Mouse (Mus musculus) MEL-GATA-1-ER (cell line): Measurements from ENCODE around the gene Stat3.

Experiments used
- DNase-seq: peaks from one replicate; pipeline ENCODE4 v3.0.0-alpha.2; 2012; ENCODE audit warnings: low read depth; ENCODE audit errors: extremely low read depth

Gene Stat3

DNA sequence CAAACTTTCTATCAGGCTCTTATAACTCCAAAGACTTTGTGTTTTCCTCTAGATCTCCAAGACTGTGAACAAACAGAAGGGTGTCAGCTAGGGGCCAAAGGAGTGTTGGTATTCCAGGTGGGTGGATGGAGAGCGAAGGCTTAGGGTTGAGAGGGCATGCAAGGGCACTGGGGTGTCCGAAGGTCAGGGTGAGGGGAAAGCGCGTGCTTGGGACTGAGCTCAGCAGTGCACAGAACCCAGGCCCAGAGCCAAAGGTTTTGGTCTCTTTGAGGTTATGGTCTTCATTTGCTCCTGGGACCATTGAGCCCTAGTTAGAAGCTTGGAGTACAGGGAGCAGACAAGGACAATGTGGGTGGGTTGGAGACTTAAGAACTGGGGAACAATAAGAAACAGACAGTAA is 84.2 kb downstream of the Stat3 start:
- no peak for DNase-seq

- no peak for DNase-seq
Observed at GRCm38 (mm10) chr11:100854268-100854667, 85.1 kb downstream of the Stat3 start.

DNA sequence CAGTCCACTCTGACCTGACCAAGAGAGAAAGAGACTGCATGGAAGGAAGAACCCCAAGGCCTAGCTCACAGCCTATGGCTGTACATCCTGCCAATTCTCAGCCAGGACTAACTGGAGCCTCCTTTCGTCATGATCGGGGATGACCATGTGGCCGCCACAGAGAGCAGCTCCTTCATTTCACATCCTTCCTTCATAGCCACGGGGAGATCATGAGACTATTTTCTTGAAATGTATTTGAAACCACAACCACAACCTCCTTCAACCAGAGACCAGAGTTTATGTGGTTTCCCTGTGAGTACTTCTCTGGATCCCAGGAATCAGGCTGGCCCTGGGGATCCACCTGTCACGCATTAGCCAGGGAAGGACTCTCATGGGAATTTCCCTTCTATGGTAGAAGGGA is 86.3 kb downstream of the Stat3 start:
- no peak for DNase-seq

DNA sequence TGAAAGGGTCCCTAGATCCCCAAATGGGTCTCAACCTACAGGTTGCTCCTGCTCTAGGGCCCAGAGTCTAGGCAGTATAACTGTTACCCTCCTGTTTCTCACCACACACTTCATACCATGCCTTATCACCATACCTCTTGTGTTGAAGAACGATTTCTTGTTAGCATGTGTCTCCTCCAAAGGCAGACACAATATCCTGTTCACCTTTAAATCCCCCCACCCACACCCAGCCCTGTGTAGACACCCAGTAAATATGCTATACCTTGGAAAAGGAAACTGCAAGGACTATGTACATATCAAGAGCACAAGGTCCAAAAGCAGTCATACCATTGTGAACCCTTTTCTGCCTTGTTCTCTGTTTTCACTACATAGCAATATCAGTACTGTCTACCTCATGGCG is 87.3 kb downstream of the Stat3 start:
- DNase-seq = no peak

- DNase-seq = no peak
Observed at GRCm38 (mm10) chr11:100850778-100851528, 88.4 kb downstream of the Stat3 start.

GRCm38 (mm10) chr11:100850038-100850777 is 89.1 kb downstream of the Stat3 start, which contains the start of gene Stat5b:
TSS of gene Stat5b (minus strand) at chr11:100850724.
- no peak for DNase-seq

GRCm38 (mm10) chr11:100849456-100850037 is 89.8 kb downstream of the Stat3 start:
- DNase-seq = no peak

DNA sequence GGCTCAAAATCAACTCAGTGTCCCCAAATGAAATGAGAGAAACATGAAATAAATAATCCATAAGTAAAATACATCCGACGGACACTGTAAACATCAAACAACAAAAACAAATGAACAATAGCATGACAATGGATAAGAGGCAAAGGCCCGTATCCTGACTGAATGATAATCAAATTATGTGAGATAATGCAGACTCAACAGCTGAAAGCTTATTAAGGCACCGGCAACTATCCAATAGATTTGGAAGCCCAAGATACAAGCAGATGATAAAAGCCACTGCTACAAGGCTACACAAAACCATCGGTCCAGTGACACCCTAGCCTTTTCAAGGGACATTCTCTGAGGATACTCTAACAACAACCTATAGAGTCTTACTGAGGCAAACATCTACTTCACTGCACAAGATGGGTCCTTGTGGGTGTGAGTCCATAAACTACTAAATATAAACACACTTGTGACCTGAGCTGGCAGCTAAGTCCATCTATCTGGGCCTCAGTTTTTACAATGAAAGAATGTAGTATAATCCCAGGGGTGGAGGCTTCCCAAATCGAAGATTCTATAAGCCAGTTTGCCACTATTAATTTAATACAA is 90.5 kb downstream of the Stat3 start:
- no peak for DNase-seq

- DNase-seq = no peak
Observed at GRCm38 (mm10) chr11:100848080-100848479, 91.3 kb downstream of the Stat3 start.

DNA sequence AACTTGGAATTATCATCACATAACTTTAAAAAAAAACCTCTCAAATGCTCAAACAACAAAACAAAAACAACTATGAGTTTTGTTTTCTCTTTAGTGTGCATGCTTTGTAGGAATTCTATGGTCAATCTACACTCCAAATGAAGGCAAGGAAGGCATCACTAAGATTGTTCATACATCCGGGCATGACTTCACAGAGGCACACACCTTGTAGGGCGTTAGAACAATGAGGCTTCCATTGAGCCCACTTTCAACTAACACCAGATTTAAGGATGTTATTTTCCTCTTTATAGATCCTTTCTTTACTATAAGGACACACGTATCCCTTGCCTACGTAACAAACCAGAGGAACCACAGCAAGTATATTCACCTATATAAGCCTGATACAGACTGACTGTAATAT is 91.8 kb downstream of the Stat3 start:
- DNase-seq = no peak

GRCm38 (mm10) chr11:100845793-100846192 is 93.5 kb downstream of the Stat3 start:
- DNase-seq = no peak

DNA sequence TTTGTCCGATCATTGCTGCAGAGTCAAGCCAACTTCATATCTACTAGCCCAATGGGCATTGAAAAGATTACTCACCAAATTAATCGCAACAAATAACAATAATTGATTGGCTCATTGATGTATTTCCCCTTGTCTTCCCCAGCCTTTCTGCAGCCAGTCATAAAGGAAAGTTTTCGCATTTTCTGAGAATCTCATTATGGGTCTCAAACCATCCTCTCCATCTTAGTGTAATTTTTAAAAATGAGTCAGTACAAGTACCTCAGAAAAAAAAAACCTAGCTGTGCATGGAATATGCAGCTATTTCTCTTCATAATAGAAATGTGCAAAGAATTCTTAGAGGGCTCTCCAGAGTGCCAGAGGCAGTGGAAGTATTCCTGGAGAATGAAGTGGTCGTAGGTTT is 95.2 kb downstream of the Stat3 start:
- DNase-seq = no peak

- no peak for DNase-seq
Observed at GRCm38 (mm10) chr11:100843070-100843669, 96.2 kb downstream of the Stat3 start.

GRCm38 (mm10) chr11:100842025-100842424 is 97.3 kb downstream of the Stat3 start:
- DNase-seq = no peak

DNA sequence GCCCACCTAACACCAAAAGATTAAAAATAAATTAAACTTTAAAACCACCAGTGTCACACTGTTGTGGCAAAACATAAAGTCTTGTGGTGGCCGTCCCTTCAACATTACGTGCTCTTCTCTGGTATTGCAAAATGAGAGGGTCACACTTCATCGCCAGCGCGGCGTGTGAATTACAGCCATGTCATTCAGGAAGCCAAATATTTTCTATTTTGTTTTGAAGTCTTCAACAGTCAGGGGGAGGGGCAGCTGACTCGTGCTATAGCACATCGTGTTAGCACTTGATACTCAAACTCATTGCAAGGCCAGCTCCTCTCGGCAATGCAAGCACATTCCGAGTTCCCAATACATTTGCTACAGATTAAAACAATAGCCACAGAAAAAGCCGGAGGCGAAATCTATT is 98.5 kb downstream of the Stat3 start:
- no peak for DNase-seq

GRCm38 (mm10) chr11:100839523-100839922 is 99.8 kb downstream of the Stat3 start:
- no peak for DNase-seq

GRCm38 (mm10) chr11:100838894-100839293 is 100.4 kb downstream of the Stat3 start:
- no peak for DNase-seq

- DNase-seq = no peak
Observed at GRCm38 (mm10) chr11:100836923-100837702, 102.2 kb downstream of the Stat3 start.
